Mouse (Mus musculus): ENCODE data around the gene Cfap61. TPM values are rescaled to one million over a fixed set of nuclear protein-coding genes. Genes with fewer than 3 reads are reported as not detected.

Cfap61 gene
- polyA plus RNA-seq, 1 experiment from 2014 or later = 2.9 TPM

GRCm38 (mm10) chr2:145958551-145958950, 24.0 kb downstream of the Cfap61 start:
- WGBS = 52% methylated on average over 7 of the region's 7 CpGs
- Histone ChIP-seq H3K27ac (ENCODE audit: low read length) (no peak overlapping the region), H3K4me1 (ENCODE audit: control insufficient read depth, insufficient read depth, low read length) (no peaks in the 10 kb centered on the region), H3K27me3 (ENCODE audit: control insufficient read depth, insufficient read depth, low read depth, low read length) (no peaks in the 10 kb centered on the region), H3K4me3 (ENCODE audit: low read depth, low read length) (no peak overlapping the region), H3K4me2 (ENCODE audit: low read length) (no peak overlapping the region), H3K9ac (ENCODE audit: low read depth, low read length) (no peak overlapping the region), H3K9me3 (replicated peaks; ENCODE audit: control insufficient read depth, low read length, poor library complexity, severe bottlenecking) (no peaks in the 10 kb centered on the region), H3K36me3 (ENCODE audit: control insufficient read depth, insufficient read depth, low read length) (no peaks in the 10 kb centered on the region)
- no peak for ATAC-seq

GRCm38 (mm10) chr2:145961861-145962260, 27.3 kb downstream of the Cfap61 start:
- H3K9ac ChIP-seq (ENCODE audit: low read depth, low read length) = no peak overlapping the region
- H3K9me3 ChIP-seq (replicated peaks; ENCODE audit: control insufficient read depth, low read length, poor library complexity, severe bottlenecking) = no peaks in the 10 kb centered on the region
- H3K27ac ChIP-seq (ENCODE audit: low read length) = no peak overlapping the region
- 73% methylated on average over 5 of the region's 5 CpGs for WGBS
- no peak overlapping the region for H3K4me2 ChIP-seq (ENCODE audit: low read length)
- H3K4me1 ChIP-seq (ENCODE audit: control insufficient read depth, insufficient read depth, low read length) = no peaks in the 10 kb centered on the region
- H3K36me3 ChIP-seq (ENCODE audit: control insufficient read depth, insufficient read depth, low read length) = no peaks in the 10 kb centered on the region
- no peak for ATAC-seq
- H3K4me3 ChIP-seq (ENCODE audit: low read depth, low read length) = no peak overlapping the region
- H3K27me3 ChIP-seq (ENCODE audit: control insufficient read depth, insufficient read depth, low read depth, low read length) = no peaks in the 10 kb centered on the region

GRCm38 (mm10) chr2:145970751-145971150, 36.2 kb downstream of the Cfap61 start:
- no peak overlapping the region for H3K9ac ChIP-seq (ENCODE audit: low read depth, low read length)
- 91% methylated on average over 12 of the region's 12 CpGs for WGBS
- no peaks in the 10 kb centered on the region for H3K4me1 ChIP-seq (ENCODE audit: control insufficient read depth, insufficient read depth, low read length)
- H3K9me3 ChIP-seq (replicated peaks; ENCODE audit: control insufficient read depth, low read length, poor library complexity, severe bottlenecking) = no peaks in the 10 kb centered on the region
- no peaks in the 10 kb centered on the region for H3K36me3 ChIP-seq (ENCODE audit: control insufficient read depth, insufficient read depth, low read length)
- no peak overlapping the region for H3K4me3 ChIP-seq (ENCODE audit: low read depth, low read length)
- ATAC-seq = no peak
- H3K4me2 ChIP-seq (ENCODE audit: low read length) = no peak overlapping the region
- H3K27me3 ChIP-seq (ENCODE audit: control insufficient read depth, insufficient read depth, low read depth, low read length) = no peaks in the 10 kb centered on the region
- no peak overlapping the region for H3K27ac ChIP-seq (ENCODE audit: low read length)

- WGBS = 81% methylated on average over 20 of the region's 20 CpGs
- no peak overlapping the region for H3K9ac ChIP-seq (ENCODE audit: low read depth, low read length)
- H3K9me3 ChIP-seq (replicated peaks; ENCODE audit: control insufficient read depth, low read length, poor library complexity, severe bottlenecking) = no peaks in the 10 kb centered on the region
- no peaks in the 10 kb centered on the region for H3K4me1 ChIP-seq (ENCODE audit: control insufficient read depth, insufficient read depth, low read length)
- no peak overlapping the region for H3K4me3 ChIP-seq (ENCODE audit: low read depth, low read length)
- no peaks in the 10 kb centered on the region for H3K27me3 ChIP-seq (ENCODE audit: control insufficient read depth, insufficient read depth, low read depth, low read length)
- no peak overlapping the region for H3K4me2 ChIP-seq (ENCODE audit: low read length)
- H3K36me3 ChIP-seq (ENCODE audit: control insufficient read depth, insufficient read depth, low read length) = no peaks in the 10 kb centered on the region
- no peak overlapping the region for H3K27ac ChIP-seq (ENCODE audit: low read length)
- ATAC-seq = no peak
Measured at GRCm38 (mm10) chr2:145971237-145972010, 36.8 kb downstream of the Cfap61 start.

- no peaks in the 10 kb centered on the region for H3K36me3 ChIP-seq (ENCODE audit: control insufficient read depth, insufficient read depth, low read length)
- no peak for ATAC-seq
- H3K27ac ChIP-seq (ENCODE audit: low read length) = no peak overlapping the region
- 86% methylated on average over 4 of the region's 4 CpGs for WGBS
- H3K4me1 ChIP-seq (ENCODE audit: control insufficient read depth, insufficient read depth, low read length) = no peaks in the 10 kb centered on the region
- no peak overlapping the region for H3K9ac ChIP-seq (ENCODE audit: low read depth, low read length)
- H3K27me3 ChIP-seq (ENCODE audit: control insufficient read depth, insufficient read depth, low read depth, low read length) = no peaks in the 10 kb centered on the region
- no peak overlapping the region for H3K4me2 ChIP-seq (ENCODE audit: low read length)
- no peaks in the 10 kb centered on the region for H3K9me3 ChIP-seq (replicated peaks; ENCODE audit: control insufficient read depth, low read length, poor library complexity, severe bottlenecking)
- no peak overlapping the region for H3K4me3 ChIP-seq (ENCODE audit: low read depth, low read length)
Measured at GRCm38 (mm10) chr2:145972571-145972970, 38.0 kb downstream of the Cfap61 start.

GRCm38 (mm10) chr2:145979616-145980015, 45.0 kb downstream of the Cfap61 start:
- Histone ChIP-seq H3K27me3 (ENCODE audit: control insufficient read depth, insufficient read depth, low read depth, low read length) (no peaks in the 10 kb centered on the region), H3K4me2 (ENCODE audit: low read length) (no peak overlapping the region), H3K4me1 (ENCODE audit: control insufficient read depth, insufficient read depth, low read length) (peaks cover 17% of the 10 kb centered on the region), H3K4me3 (ENCODE audit: low read depth, low read length) (no peak overlapping the region), H3K9me3 (replicated peaks; ENCODE audit: control insufficient read depth, low read length, poor library complexity, severe bottlenecking) (no peaks in the 10 kb centered on the region), H3K9ac (ENCODE audit: low read depth, low read length) (no peak overlapping the region), H3K27ac (ENCODE audit: low read length) (no peak overlapping the region), H3K36me3 (ENCODE audit: control insufficient read depth, insufficient read depth, low read length) (no peaks in the 10 kb centered on the region)
- ATAC-seq = no peak
- 22% methylated on average over 4 of the region's 4 CpGs for WGBS

- no peaks in the 10 kb centered on the region for H3K27me3 ChIP-seq (ENCODE audit: control insufficient read depth, insufficient read depth, low read depth, low read length)
- H3K9me3 ChIP-seq (replicated peaks; ENCODE audit: control insufficient read depth, low read length, poor library complexity, severe bottlenecking) = no peaks in the 10 kb centered on the region
- ATAC-seq = peak; percentile 37; the same call in 1 of the 2 replicates
- peaks cover 17% of the 10 kb centered on the region for H3K4me1 ChIP-seq (ENCODE audit: control insufficient read depth, insufficient read depth, low read length)
- H3K27ac ChIP-seq (ENCODE audit: low read length) = no peak overlapping the region
- H3K36me3 ChIP-seq (ENCODE audit: control insufficient read depth, insufficient read depth, low read length) = no peaks in the 10 kb centered on the region
- 75% methylated on average over 9 of the region's 9 CpGs for WGBS
- no peak overlapping the region for H3K4me3 ChIP-seq (ENCODE audit: low read depth, low read length)
- H3K4me2 ChIP-seq (ENCODE audit: low read length) = no peak overlapping the region
- H3K9ac ChIP-seq (ENCODE audit: low read depth, low read length) = no peak overlapping the region
Measured at GRCm38 (mm10) chr2:145980881-145981280, 46.3 kb downstream of the Cfap61 start.

GRCm38 (mm10) chr2:145981699-145982112, 47.1 kb downstream of the Cfap61 start:
- 7% methylated on average over 6 of the region's 6 CpGs for WGBS

GRCm38 (mm10) chr2:145982317-145983045, 47.9 kb downstream of the Cfap61 start:
- peaks cover 17% of the 10 kb centered on the region for H3K4me1 ChIP-seq (ENCODE audit: control insufficient read depth, insufficient read depth, low read length)
- no peak overlapping the region for H3K4me3 ChIP-seq (ENCODE audit: low read depth, low read length)
- no peaks in the 10 kb centered on the region for H3K36me3 ChIP-seq (ENCODE audit: control insufficient read depth, insufficient read depth, low read length)
- no peaks in the 10 kb centered on the region for H3K27me3 ChIP-seq (ENCODE audit: control insufficient read depth, insufficient read depth, low read depth, low read length)
- ATAC-seq = peak; percentile 66; the same call in 1 of the 2 replicates
- H3K9ac ChIP-seq (ENCODE audit: low read depth, low read length) = no peak overlapping the region
- no peaks in the 10 kb centered on the region for H3K9me3 ChIP-seq (replicated peaks; ENCODE audit: control insufficient read depth, low read length, poor library complexity, severe bottlenecking)
- WGBS = 40% methylated on average over 9 of the region's 9 CpGs
- H3K27ac ChIP-seq (ENCODE audit: low read length) = no peak overlapping the region; the same call in 1 of the 2 replicates
- H3K4me2 ChIP-seq (ENCODE audit: low read length) = no peak overlapping the region

More at GRCm38 (mm10) chr2:145981699-145982112, 47.1 kb downstream of the Cfap61 start:
- Histone ChIP-seq H3K4me3 (ENCODE audit: low read depth, low read length) (no peak overlapping the region), H3K4me1 (ENCODE audit: control insufficient read depth, insufficient read depth, low read length) (peaks cover 17% of the 10 kb centered on the region), H3K27me3 (ENCODE audit: control insufficient read depth, insufficient read depth, low read depth, low read length) (no peaks in the 10 kb centered on the region), H3K4me2 (ENCODE audit: low read length) (no peak overlapping the region), H3K27ac (ENCODE audit: low read length) (peak overlapping the region; percentile 44), H3K36me3 (ENCODE audit: control insufficient read depth, insufficient read depth, low read length) (no peaks in the 10 kb centered on the region), H3K9ac (ENCODE audit: low read depth, low read length) (no peak overlapping the region), H3K9me3 (replicated peaks; ENCODE audit: control insufficient read depth, low read length, poor library complexity, severe bottlenecking) (no peaks in the 10 kb centered on the region)
- ATAC-seq = peak; percentile 76
